Mouse (Mus musculus) hindbrain, embryonic 12.5 days (tissue): ENCODE data around the gene Irgq. TPM values are rescaled to one million over a fixed set of nuclear protein-coding genes. Genes with fewer than 3 reads are reported as not detected.
A peak's percentile ranks its signal among the peaks of the same experiment; 100 is the strongest.
"Not testable (repeated sequence)": the region's sequence is repeated elsewhere in the genome, so short reads cannot be mapped to it uniquely, and the experiment has no call there.

ENCODE experiments used
- ATAC-seq: fragments of 200-750 bp; cut with Nextera tagmentation; 2 replicates; pipeline ENCODE4 v1.8.0; 2017; ENCODE audit warnings: moderate TSS enrichment; ENCODE audit not compliant: low FRiP score
- H3K27ac ChIP-seq: fragments of 300-500 bp; sonication (generic); 2 replicates; pipeline ENCODE4 v1.5.1; 2016; ENCODE audit warnings: mild to moderate bottlenecking
- H3K27me3 ChIP-seq: fragments of 300-500 bp; sonication (generic); 2 replicates; pipeline ENCODE4 v1.6.1; 2016; ENCODE audit warnings: mild to moderate bottlenecking
- H3K36me3 ChIP-seq: fragments of 300-500 bp; sonication (generic); 2 replicates; pipeline ENCODE4 v1.6.1; 2016; ENCODE audit warnings: mild to moderate bottlenecking
- H3K4me1 ChIP-seq: fragments of 300-500 bp; sonication (generic); 2 replicates; pipeline ENCODE4 v1.6.1; 2016
- H3K4me2 ChIP-seq: fragments of 300-500 bp; sonication (generic); replicated peaks from 2 replicates; pipeline ENCODE4 v1.6.1; 2016; ENCODE audit warnings: mild to moderate bottlenecking
- H3K4me3 ChIP-seq: fragments of 300-500 bp; sonication (generic); 2 replicates; pipeline ENCODE4 v1.5.1; 2016; ENCODE audit warnings: mild to moderate bottlenecking
- H3K9ac ChIP-seq: fragments of 300-500 bp; sonication (generic); 2 replicates; pipeline ENCODE4 v1.6.1; 2016; ENCODE audit warnings: mild to moderate bottlenecking, moderate library complexity
- H3K9me3 ChIP-seq: fragments of 300-500 bp; sonication (generic); replicated peaks from 2 replicates; pipeline ENCODE4 v1.6.1; 2016; ENCODE audit warnings: mild to moderate bottlenecking
- WGBS: fragments of 180-500 bp; shearing (Covaris S2); methylation state at CpG from one replicate; pipeline ENCODE4 v1.1.7; 2016; 5-methylcytosine and 5-hydroxymethylcytosine counted together
- polyA plus RNA-seq: library from polyadenylated mRNA; unstranded; fragments of >200 nt; fragmentation: Nextera tagmentation; extraction: Ambion mirVana; gene quantifications from 2 replicates; pipeline ENCODE4 v1.2.1, GENCODE M21; 2016

Gene Irgq
- polyA plus RNA-seq, 1 experiment from 2014 or later = 29.0 TPM

DNA sequence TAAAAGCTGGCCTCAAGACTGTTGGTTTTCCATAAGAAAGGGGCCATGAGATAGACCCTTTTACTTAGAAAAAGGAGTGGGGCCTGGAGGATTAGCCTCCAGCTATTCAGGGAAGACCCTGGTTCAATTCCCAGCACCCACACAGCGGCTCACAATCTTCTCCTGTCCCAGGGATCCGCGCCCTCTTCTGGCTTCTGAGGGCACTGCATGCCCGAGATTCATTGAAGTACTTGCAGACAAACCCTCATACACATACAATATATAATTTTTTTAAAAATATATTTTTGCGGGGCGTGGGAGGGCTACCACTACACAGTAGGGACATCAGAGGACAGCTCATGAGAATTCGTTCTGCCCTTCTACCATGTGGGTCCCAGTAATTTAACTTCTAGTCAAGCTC lies 29.6 kb upstream of the Irgq start:
- 40% methylated on average over 7 of the region's 7 CpGs for WGBS
- Histone ChIP-seq H3K27me3 (peaks cover 29% of the 10 kb centered on the region), H3K27ac (no peak overlapping the region), H3K9me3 (no peaks in the 10 kb centered on the region), H3K36me3 (peaks cover 36% of the 10 kb centered on the region), H3K9ac (no peak overlapping the region), H3K4me2 (no peak overlapping the region), H3K4me3 (no peak overlapping the region), H3K4me1 (peaks cover 35% of the 10 kb centered on the region)
- no peak for ATAC-seq

DNA sequence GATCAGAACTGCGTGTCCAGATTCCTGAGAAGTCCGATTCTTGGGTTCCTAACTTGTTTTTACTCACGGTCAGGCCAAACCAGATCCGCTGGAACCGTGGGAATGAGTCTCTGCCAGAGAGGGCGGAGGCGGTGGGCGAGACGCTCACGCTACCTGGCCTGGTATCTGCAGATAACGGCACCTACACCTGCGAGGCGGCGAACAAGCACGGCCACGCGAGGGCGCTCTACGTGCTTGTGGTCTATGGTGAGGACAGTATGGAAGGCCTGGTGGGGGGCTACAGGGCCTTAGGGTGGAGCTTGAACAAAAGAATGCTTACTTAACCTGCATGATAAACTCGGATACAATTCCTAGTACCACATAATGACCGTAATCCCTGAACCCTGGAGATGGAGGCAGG lies 29.0 kb upstream of the Irgq start:
- no peak overlapping the region for H3K27ac ChIP-seq
- peaks cover 36% of the 10 kb centered on the region for H3K36me3 ChIP-seq
- H3K27me3 ChIP-seq = peaks cover 29% of the 10 kb centered on the region
- H3K9ac ChIP-seq = no peak overlapping the region
- H3K4me3 ChIP-seq = no peak overlapping the region
- H3K4me1 ChIP-seq = peaks cover 40% of the 10 kb centered on the region
- ATAC-seq = no peak
- 51% methylated on average over 21 of the region's 21 CpGs for WGBS
- no peak overlapping the region for H3K4me2 ChIP-seq
- H3K9me3 ChIP-seq = no peaks in the 10 kb centered on the region

DNA sequence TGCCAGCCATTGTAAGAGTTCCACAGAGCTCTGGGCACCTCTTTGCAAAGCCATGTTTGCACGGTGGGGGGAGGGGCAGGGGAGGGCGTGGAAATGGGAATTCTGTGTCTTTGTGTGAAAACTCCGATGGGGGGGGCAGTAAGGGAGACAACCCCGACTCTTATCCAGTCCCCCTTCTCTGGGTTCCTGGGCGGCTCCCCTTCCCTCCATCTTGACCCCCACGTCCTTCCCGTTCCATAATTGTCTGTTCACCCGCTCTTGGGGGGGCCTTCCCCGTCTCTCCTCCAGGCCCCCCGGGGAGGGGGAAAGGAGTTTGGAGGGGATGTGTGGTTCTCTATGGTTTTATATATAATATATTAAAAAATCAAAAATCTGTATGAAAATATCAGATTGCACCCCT lies 26.5 kb upstream of the Irgq start:
- Histone ChIP-seq H3K4me1 (peaks cover 48% of the 10 kb centered on the region), H3K27ac (no peak overlapping the region), H3K36me3 (peaks cover 32% of the 10 kb centered on the region)

DNA sequence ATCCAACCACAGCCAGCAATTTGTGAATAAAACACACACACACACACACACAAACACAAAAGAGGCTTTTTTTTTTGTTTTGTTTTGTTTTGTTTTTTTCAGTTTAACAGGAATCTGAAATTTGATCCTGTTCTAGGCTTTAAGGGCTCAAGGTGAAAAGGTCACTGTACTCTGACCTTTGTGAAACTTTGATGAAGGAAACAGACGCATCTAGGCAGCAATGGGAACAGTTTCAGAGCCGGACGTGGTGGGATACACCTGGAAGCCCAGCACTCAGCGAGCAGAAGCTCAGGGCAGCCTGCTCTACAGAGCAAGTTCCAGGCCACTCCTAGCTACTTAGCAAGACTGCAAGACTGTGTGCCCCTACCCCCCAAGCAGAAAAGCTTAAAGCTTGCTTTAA lies 25.6 kb upstream of the Irgq start:
- H3K36me3 ChIP-seq = peaks cover 29% of the 10 kb centered on the region
- H3K4me2 ChIP-seq = no peak overlapping the region
- peaks cover 10% of the 10 kb centered on the region; the same call in 1 of the 2 replicates for H3K27me3 ChIP-seq
- 14% methylated on average over 4 of the region's 4 CpGs for WGBS
- H3K9ac ChIP-seq = peak overlapping the region; percentile 32; the same call in 1 of the 2 replicates
- peaks cover 45% of the 10 kb centered on the region for H3K4me1 ChIP-seq
- ATAC-seq = no peak
- no peaks in the 10 kb centered on the region for H3K9me3 ChIP-seq
- H3K4me3 ChIP-seq = no peak overlapping the region
- H3K27ac ChIP-seq = peak overlapping the region; percentile 99

More for the DNA sequence above, 26.5 kb upstream of the Irgq start:
- no peak overlapping the region for H3K4me3 ChIP-seq
- peaks cover 15% of the 10 kb centered on the region for H3K27me3 ChIP-seq
- H3K4me2 ChIP-seq = no peak overlapping the region
- H3K9me3 ChIP-seq = no peaks in the 10 kb centered on the region
- no peak overlapping the region for H3K9ac ChIP-seq
- no peak for ATAC-seq
- whole genome bisulfite sequencing = 14% methylated on average over 6 of the region's 10 CpGs

DNA sequence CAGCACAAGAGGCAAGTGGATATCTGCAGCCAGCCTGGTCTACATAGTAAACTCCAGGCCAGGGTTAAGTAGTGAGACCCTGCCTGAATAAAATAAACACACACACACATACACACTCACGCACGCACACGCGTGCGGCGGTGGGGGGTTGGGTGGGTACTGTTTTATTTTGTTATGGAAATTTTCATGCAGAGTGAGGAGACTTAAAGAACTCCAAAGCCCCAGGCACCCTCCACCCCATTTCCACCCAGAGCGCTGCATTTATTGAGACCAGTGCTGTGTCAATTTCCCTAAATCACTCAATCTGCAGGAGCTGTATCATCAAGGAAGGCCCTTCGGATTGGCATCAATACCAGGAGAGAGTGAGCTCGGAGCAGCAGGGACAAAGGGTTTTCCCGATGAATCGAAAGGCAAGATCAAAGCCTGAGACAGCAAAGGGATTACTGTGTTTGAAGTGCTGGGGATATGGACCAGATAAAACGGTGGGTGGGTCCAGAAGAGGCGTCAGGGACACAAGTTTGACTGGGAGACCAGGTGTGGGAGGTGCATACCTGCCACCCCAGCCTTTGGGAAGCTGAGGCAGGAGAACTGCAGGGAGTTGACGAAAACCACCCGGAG lies 24.9 kb upstream of the Irgq start:
- Histone ChIP-seq H3K4me2 (peak overlapping the region; percentile 79), H3K4me1 (peaks cover 44% of the 10 kb centered on the region), H3K9ac (peak overlapping the region; percentile 24; the same call in 1 of the 2 replicates), H3K36me3 (peaks cover 24% of the 10 kb centered on the region), H3K27me3 (0 out of 2 replicates have a peak, but pooled peaks cover 5% of the 10 kb centered on the region), H3K9me3 (no peaks in the 10 kb centered on the region), H3K4me3 (no peak overlapping the region), H3K27ac (peak overlapping the region; percentile 99)
- ATAC-seq = no peak
- WGBS = 13% methylated on average over 15 of the region's 15 CpGs

DNA sequence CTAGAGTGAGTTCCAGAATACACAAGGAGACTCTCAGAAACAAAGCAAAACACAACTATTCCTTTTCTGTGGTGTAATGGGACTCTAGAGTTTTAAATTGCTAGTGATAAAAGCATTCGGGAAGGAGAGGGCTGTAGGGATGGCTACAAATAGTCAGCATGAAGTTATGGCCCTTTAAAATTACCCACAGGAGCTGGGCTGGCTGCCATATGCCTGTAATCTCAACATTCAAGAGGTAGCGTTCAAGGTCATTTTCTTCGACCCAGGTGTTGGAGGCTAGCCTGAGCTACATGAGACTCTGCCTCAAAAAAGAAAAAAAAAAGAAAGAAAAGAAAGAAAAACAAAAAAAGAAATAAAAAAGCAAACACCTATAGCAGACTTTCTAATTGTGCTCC lies 24.4 kb upstream of the Irgq start:
- no peak for ATAC-seq
- peak overlapping the region; percentile 99 for H3K27ac ChIP-seq

DNA sequence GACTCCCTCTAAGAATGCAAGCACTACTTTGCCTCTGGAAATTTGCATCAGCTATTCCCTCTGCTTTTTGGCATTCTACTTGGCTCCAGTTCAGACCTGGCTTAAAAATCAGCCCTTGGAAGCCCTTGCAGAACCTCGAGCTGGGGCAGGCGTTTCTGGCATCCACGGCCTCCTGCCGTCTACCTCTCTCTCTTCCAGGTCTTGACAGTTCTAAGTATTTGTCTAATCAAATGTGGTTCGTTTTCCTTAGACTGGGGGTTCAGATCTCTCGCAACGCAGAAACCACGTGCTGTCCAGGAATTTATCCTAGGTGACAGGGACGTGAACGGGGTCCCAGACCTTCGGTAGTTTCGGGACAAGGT lies 24.0 kb upstream of the Irgq start:
- 0 out of 2 replicates have a peak, but pooled peaks cover 1% of the 10 kb centered on the region for H3K27me3 ChIP-seq
- ATAC-seq = no peak; the same call in 1 of the 2 replicates
- H3K4me3 ChIP-seq = peak overlapping the region; percentile 61
- WGBS = under 1% methylated on average over 12 of the region's 12 CpGs
- H3K36me3 ChIP-seq = peaks cover 24% of the 10 kb centered on the region
- peak overlapping the region; percentile 79 for H3K4me2 ChIP-seq
- H3K9ac ChIP-seq = peak overlapping the region; percentile 89
- H3K27ac ChIP-seq = peak overlapping the region; percentile 99
- no peaks in the 10 kb centered on the region for H3K9me3 ChIP-seq
- peaks cover 47% of the 10 kb centered on the region for H3K4me1 ChIP-seq

More for the DNA sequence above, 24.4 kb upstream of the Irgq start:
- Histone ChIP-seq H3K9ac (peak overlapping the region; percentile 89), H3K9me3 (no peaks in the 10 kb centered on the region), H3K27me3 (0 out of 2 replicates have a peak, but pooled peaks cover 5% of the 10 kb centered on the region), H3K4me3 (peak overlapping the region; percentile 61), H3K36me3 (peaks cover 24% of the 10 kb centered on the region), H3K4me2 (peak overlapping the region; percentile 79), H3K4me1 (peaks cover 47% of the 10 kb centered on the region)
- 20% methylated on average over 3 of the region's 3 CpGs for WGBS

DNA sequence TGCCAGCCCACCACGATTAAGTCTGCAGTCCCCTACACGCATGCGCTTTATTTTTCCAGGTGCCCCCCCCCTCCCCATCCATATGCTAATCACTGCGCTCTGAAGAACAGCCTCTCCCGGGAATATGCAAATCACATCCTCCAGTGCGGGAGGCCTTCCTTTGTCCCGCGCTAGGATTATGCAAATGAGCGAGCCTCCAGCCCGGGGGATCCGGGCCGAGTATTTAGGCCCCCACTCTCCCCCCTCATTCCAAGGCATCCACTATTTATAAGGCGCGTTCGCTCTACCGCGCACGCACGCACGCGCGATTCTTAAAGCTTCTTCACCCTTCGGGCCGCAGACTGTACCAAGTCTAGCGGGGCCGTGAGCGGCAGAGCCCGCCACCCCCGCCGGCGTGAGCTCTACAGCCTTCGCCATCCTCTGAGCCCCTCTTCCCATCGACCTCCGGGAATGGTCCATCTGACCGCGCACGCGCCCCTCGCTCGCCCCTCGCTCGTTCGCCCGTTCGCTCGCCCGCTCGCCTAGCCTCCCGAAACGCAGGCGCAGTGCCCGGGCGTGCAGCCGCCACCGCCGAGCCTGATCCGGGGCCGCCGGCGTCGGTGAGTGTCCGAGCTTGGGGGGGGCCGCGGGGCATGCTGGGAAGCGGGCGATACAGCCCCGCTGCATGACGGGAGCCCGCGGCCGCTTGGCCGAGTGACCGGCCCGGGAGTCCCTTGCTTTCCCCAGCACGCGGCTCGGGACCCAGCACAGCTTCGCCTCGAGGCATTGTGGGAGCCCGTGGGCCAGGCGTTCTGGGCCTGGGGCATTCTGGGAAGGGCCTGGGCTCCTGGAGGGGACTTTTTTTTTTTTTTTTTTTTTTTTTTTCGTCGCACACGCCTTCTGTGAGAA lies 23.4 kb upstream of the Irgq start, which contains the start of gene Zfp428:
Zfp428 (plus strand) TSS at position 169 of the 888 bp plus-strand sequence.
- under 1% methylated on average over 82 of the region's 84 CpGs for WGBS
- H3K4me1 ChIP-seq = peaks cover 47% of the 10 kb centered on the region
- peak within 1 kb of the TSS; percentile 89 for H3K9ac ChIP-seq

DNA sequence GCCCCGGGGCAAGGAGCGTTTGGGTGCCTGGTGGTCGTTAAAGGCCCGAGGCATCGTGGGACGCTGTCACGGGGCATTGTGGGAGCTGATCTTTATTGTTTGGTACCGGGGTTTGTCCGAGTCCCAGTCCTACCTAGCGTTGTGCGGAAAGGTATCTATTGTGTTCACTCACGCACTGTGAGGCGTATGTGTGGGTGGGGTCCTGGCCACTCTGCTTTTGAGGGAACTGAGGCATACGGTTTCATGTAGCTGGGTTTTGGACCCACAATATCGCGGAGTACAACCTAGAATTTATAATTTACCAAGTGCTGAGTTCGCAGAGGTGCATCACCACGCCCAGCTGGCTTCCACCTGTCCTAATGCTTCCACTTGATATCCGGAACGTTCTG lies 22.8 kb upstream of the Irgq start:
- peak overlapping the region; percentile 99 for H3K27ac ChIP-seq
- 1% methylated on average over 20 of the region's 20 CpGs for WGBS
- peaks cover 23% of the 10 kb centered on the region for H3K36me3 ChIP-seq
- H3K4me3 ChIP-seq = peak overlapping the region; percentile 61
- H3K9me3 ChIP-seq = no peaks in the 10 kb centered on the region
- peaks cover 47% of the 10 kb centered on the region for H3K4me1 ChIP-seq
- peak; percentile 18; the same call in 1 of the 2 replicates for ATAC-seq
- peak overlapping the region; percentile 79 for H3K4me2 ChIP-seq
- H3K27me3 ChIP-seq = no peaks in the 10 kb centered on the region
- peak overlapping the region; percentile 89 for H3K9ac ChIP-seq

More for the DNA sequence above, 23.4 kb upstream of the Irgq start, which contains the start of gene Zfp428:
- peak; percentile 93 for ATAC-seq
- Histone ChIP-seq H3K27me3 (no peaks in the 10 kb centered on the region), H3K9me3 (no peaks in the 10 kb centered on the region), H3K36me3 (peaks cover 23% of the 10 kb centered on the region), H3K27ac (peak within 1 kb of the TSS; percentile 99), H3K4me2 (peak within 1 kb of the TSS; percentile 79), H3K4me3 (peak within 1 kb of the TSS; percentile 61)

DNA sequence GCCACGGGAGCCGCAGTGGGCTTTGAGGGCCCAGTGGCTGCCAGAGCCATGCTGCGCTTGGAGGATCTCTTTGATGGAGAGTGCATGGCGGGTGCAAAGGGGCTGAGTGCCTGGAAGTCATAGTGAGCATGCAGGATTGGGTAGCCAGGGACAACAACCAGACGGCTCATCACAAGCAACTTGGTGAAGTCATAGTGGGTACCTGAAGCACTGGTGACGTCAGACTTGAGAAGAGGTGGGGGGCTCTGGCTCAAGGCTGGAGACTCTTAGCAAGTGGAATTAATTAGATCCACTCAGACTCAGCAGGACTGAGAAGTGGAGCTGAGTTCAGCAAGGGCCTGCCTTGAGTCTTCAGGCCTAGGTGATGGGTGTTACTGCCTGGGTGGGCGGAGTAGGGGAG lies 18.1 kb upstream of the Irgq start, which contains the start of gene AC161166.1:
AC161166.1 (minus strand) TSS at position 101 of the 400 bp plus-strand sequence.
- no peaks in the 10 kb centered on the region for H3K27me3 ChIP-seq
- H3K36me3 ChIP-seq = peaks cover 56% of the 10 kb centered on the region
- H3K4me1 ChIP-seq = peaks cover 17% of the 10 kb centered on the region
- ATAC-seq = no peak
- over 99% methylated on average over 7 of the region's 7 CpGs for WGBS
- no peak within 1 kb of the TSS for H3K4me2 ChIP-seq
- no peak within 1 kb of the TSS for H3K4me3 ChIP-seq
- no peak within 1 kb of the TSS for H3K9ac ChIP-seq
- H3K9me3 ChIP-seq = no peaks in the 10 kb centered on the region
- no peak within 1 kb of the TSS for H3K27ac ChIP-seq

DNA sequence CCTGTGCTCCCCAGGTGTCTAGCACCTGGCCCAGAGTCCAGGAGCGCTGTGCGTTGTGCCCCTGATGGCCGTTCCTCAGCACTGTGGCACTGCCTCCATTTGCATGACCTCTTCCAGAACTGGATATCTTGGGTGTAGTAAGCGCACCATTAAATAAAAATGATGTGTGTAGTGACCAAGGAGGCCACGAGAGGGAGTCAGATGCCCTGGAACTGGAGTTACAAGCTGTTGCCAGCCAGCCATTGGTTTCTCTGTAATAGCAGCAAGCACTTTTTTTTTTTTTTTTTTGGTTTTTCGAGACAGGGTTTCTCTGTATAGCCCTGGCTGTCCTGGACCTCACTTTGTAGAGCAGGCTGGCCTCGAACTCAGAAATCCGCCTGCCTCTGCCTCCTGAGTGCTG lies 14.2 kb upstream of the Irgq start:
- not testable (repeated sequence) for H3K27me3 ChIP-seq, H3K4me1 ChIP-seq, H3K9ac ChIP-seq, H3K9me3 ChIP-seq, H3K27ac ChIP-seq, ATAC-seq, H3K4me2 ChIP-seq, H3K4me3 ChIP-seq
- 55% methylated on average over 7 of the region's 8 CpGs for WGBS
- H3K36me3 ChIP-seq = peaks cover 57% of the 10 kb centered on the region

DNA sequence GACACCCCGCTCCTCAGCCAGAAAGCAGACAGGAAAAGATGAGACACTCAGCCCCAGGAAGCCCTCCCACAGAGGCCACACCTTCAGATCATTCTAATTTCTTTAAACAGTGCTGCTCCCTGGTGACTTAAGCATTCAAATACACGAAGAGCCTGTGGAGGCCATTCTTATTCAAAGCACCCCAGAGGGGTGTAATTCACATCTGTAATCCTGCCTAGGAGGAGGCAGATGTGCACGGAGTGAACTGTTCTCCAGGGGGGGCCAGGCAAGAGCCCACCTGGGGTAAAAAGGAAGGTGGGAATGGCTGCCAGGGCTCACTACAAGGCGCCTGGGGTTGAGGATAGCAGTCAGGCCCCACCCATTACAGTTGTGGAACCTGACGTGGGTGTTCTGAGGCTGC lies 13.4 kb upstream of the Irgq start:
- Histone ChIP-seq H3K4me2 (no peak overlapping the region), H3K9me3 (no peaks in the 10 kb centered on the region), H3K27ac (no peak overlapping the region), H3K36me3 (peaks cover 49% of the 10 kb centered on the region), H3K27me3 (no peaks in the 10 kb centered on the region), H3K9ac (no peak overlapping the region), H3K4me3 (no peak overlapping the region), H3K4me1 (0 out of 2 replicates have a peak, but pooled peaks cover 2% of the 10 kb centered on the region)
- no peak for ATAC-seq
- WGBS = 34% methylated on average over 5 of the region's 5 CpGs
